Mouse (Mus musculus) granulocyte monocyte progenitor cell, adult 5-6 weeks (primary cell): ENCODE measurements at regions not wholly inside any gene's neighbourhood (a gene's known extent, or its start where the extent isn't known, plus 50 kb on each side); places are given as distances from the start of the nearest gene placed in this dataset.
A peak's percentile ranks its signal among the peaks of the same experiment; 100 is the strongest.

ENCODE experiments used
- ATAC-seq: replicated peaks from 2 replicates; pipeline ENCODE4 v1.8.0; 2016; ENCODE audit warnings: mild to moderate bottlenecking, moderate TSS enrichment, inconsistent platforms; ENCODE audit not compliant: poor library complexity, severe bottlenecking

DNA sequence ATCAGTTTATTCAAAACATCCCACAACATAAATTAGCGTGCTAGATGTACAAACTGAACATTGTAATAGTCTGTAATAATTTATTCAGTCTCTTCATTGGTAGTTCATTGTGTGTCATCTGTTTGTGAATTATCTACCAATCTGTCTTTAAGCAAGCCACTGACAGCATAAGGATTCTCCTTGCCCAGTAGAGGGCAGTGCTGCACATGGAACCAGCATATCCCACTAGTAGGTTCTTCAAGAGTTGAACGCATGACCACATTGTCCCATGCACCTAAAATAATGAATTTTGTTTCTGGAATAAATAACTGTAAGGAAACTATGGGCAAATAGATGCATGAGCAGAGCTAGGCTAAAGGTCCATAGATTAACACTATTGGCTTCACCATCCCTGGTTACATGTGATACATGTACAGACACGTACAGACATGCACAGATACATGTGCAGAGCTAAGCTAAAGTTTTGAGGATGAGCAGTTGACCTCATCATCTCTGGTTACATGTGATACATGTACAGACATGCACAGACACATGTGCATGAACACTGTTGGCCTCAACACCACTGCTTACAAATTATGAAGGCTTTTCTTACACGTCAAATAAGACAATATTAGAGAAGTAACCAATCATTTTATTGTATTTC lies 143.0 kb upstream of the Ctnnd2 start:
- peak; percentile 55; the same call in 1 of the 2 replicates for ATAC-seq

DNA sequence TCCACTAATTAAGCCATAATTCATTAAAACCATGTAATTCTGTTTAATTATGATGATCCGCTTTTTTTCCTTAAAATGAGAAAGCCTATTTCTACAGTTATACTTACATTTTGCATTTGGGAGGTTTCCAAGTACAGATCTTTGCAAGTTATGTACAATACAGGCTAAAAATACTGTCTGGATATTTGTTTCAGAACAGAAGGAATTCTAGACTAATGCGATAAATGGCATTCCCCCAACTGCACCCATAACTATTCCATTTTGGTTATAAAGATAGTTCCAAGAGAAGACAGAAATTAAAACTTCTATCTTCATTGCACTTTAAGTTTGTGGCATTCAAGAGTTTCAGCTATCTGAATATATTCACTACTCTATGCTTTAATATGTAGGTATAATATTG lies 137.0 kb upstream of the Ctnnd2 start:
- no peak for ATAC-seq

GRCm38 (mm10) chr15:30050851-30051250 lies 121.5 kb upstream of the Ctnnd2 start:
- no peak for ATAC-seq

GRCm38 (mm10) chr15:30059808-30060207 lies 112.6 kb upstream of the Ctnnd2 start:
- ATAC-seq = no peak

- no peak for ATAC-seq
These were observed 111.7 kb upstream of the Ctnnd2 start for GRCm38 (mm10) chr15:30060505-30061342.

DNA sequence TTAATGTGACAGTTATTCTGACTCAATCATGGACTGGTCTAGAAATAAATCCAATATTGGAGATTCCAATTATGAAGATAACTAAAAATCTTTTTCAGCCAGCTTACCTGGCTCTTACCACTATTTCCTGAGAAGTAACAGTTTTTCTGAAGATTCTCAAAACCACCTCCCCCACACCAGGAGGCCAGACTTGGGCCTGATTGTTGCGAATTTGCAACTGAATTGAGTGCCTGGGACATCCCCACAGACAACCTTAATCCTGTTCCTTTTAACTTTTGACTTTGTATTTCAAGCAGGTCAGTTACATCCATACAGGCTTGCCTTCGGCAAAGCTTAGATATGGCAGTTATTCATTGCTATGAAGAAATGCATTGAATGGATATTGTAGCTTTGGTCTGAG lies 100.7 kb upstream of the Ctnnd2 start:
- no peak for ATAC-seq

GRCm38 (mm10) chr15:30072301-30072700 lies 100.1 kb upstream of the Ctnnd2 start:
- ATAC-seq = no peak

- no peak for ATAC-seq
These were observed 85.3 kb upstream of the Ctnnd2 start for GRCm38 (mm10) chr15:30087120-30087519.

DNA sequence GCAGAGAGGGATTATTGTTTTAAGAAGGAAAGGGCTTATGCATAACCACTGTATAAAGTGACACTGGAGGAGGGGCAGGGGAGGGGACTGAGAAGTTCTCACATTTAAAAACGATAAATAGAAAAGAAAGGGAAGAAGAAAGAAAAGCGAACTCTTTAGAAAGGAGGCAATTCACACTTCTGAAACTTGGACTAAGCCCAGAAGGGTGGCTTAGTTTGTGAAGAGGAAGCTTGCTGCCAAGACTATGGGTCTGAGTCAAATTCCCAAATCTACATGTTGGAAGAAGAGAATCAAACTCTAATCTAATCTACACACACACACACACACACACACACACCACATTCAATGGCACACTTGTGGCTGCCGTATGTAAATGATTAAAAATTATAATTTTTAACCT lies 50.3 kb upstream of the Ctnnd2 start:
- ATAC-seq = no peak
